Mouse (Mus musculus) C2C12 (cell line): ENCODE results near the gene Kcnma1. TPM values are rescaled to one million over a fixed set of nuclear protein-coding genes. Genes with fewer than 3 reads are reported as not detected.

ENCODE experiments used
- H3K27me3 ChIP-seq: one replicate; pipeline ENCODE4 v1.6.1; 2011; ENCODE audit not compliant: control insufficient read depth, insufficient read depth, insufficient read length
- H3K36me3 ChIP-seq: one replicate; pipeline ENCODE4 v1.6.1; 2011; ENCODE audit not compliant: control insufficient read depth, insufficient read depth
- H3K4me3 ChIP-seq: one replicate; pipeline ENCODE4 v1.5.1; 2011; ENCODE audit warnings: mild to moderate bottlenecking, control low read depth; ENCODE audit not compliant: poor library complexity, insufficient read depth, severe bottlenecking
- H3K79me2 ChIP-seq: one replicate; pipeline ENCODE4 v1.6.1; 2011; ENCODE audit not compliant: control insufficient read depth, insufficient read depth
- H3K79me3 ChIP-seq: one replicate; pipeline ENCODE4 v1.6.1; 2011; ENCODE audit warnings: low read depth, control low read depth
- H3ac ChIP-seq: one replicate; pipeline ENCODE3; 2011; ENCODE audit warnings: low read depth; ENCODE audit not compliant: control insufficient read depth, insufficient read length
- CEBPB ChIP-seq: IDR thresholded peaks from one replicate; pipeline ENCODE4 v1.6.1; 2011; ENCODE audit warnings: low read depth, mild to moderate bottlenecking, control low read depth, moderate library complexity
- CTCF ChIP-seq: IDR thresholded peaks from one replicate; pipeline ENCODE4 v1.5.1; 2011; ENCODE audit not compliant: control insufficient read depth, insufficient read depth, insufficient read length
- FOSL1 ChIP-seq: IDR thresholded peaks from one replicate; pipeline ENCODE4 v1.8.0; 2011; ENCODE audit warnings: mild to moderate bottlenecking, low read length; ENCODE audit not compliant: poor library complexity, insufficient read depth, severe bottlenecking
- MAX ChIP-seq: IDR thresholded peaks from one replicate; pipeline ENCODE4 v1.6.1; 2011; ENCODE audit warnings: mild to moderate bottlenecking, control low read depth
- MYOD1 ChIP-seq: IDR thresholded peaks from one replicate; pipeline ENCODE4 v1.6.1; 2011; ENCODE audit warnings: low read depth; ENCODE audit not compliant: control insufficient read depth, insufficient read length
- MYOG ChIP-seq: IDR thresholded peaks from one replicate; pipeline ENCODE4 v1.6.1; 2011; ENCODE audit not compliant: control insufficient read depth, insufficient read length; ENCODE audit errors: extremely low read depth
- USF1 ChIP-seq: IDR thresholded peaks from one replicate; pipeline ENCODE4 v1.6.1; 2011; ENCODE audit warnings: low read depth, mild to moderate bottlenecking, control low read depth, moderate library complexity
- polyA plus RNA-seq: library from polyadenylated mRNA; unstranded; fragments of >200 nt; fragmentation: generic; extraction: Trizol; gene quantifications from one replicate; pipeline ENCODE4 v1.2.1, GENCODE M21; 2012; ENCODE audit warnings: missing spikeins

Gene Kcnma1
- polyA plus RNA-seq, 1 experiment: not detected

- Histone ChIP-seq H3ac (no peak overlapping the region), H3K27me3 (peaks cover 7% of the 10 kb centered on the region), H3K79me2 (no peaks in the 10 kb centered on the region), H3K36me3 (no peaks in the 10 kb centered on the region), H3K4me3 (no peak overlapping the region), H3K79me3 (no peaks in the 10 kb centered on the region)
- TF ChIP-seq CEBPB (no peak), CTCF (no peak), USF1 (no peak), MYOD1 (no peak), MYOG (no peak), MAX (no peak), FOSL1 (no peak)
Observed at GRCm38 (mm10) chr14:23542131-23542530, 472.2 kb downstream of the Kcnma1 start.

- H3K4me3 ChIP-seq: no peak overlapping the region
- no peaks in the 10 kb centered on the region for H3K36me3 ChIP-seq
- H3K27me3 ChIP-seq: peaks cover 7% of the 10 kb centered on the region
- no peak overlapping the region for H3ac ChIP-seq
- TF ChIP-seq CEBPB: no peak
- no peak for TF ChIP-seq CTCF
- no peak for TF ChIP-seq MYOG
- no peak for TF ChIP-seq USF1
- TF ChIP-seq MAX: no peak
- TF ChIP-seq MYOD1: no peak
- TF ChIP-seq FOSL1: no peak
- no peaks in the 10 kb centered on the region for H3K79me2 ChIP-seq
- H3K79me3 ChIP-seq: no peaks in the 10 kb centered on the region
Observed at GRCm38 (mm10) chr14:23539621-23540020, 474.7 kb downstream of the Kcnma1 start.

GRCm38 (mm10) chr14:23533346-23533745 is 480.9 kb downstream of the Kcnma1 start:
- no peaks in the 10 kb centered on the region for H3K27me3 ChIP-seq
- H3K79me3 ChIP-seq: no peaks in the 10 kb centered on the region
- no peak overlapping the region for H3ac ChIP-seq
- no peaks in the 10 kb centered on the region for H3K36me3 ChIP-seq
- no peaks in the 10 kb centered on the region for H3K79me2 ChIP-seq
- no peak for TF ChIP-seq CEBPB
- TF ChIP-seq MYOD1: no peak
- no peak for TF ChIP-seq MAX
- TF ChIP-seq USF1: no peak
- TF ChIP-seq CTCF: no peak
- TF ChIP-seq MYOG: no peak
- TF ChIP-seq FOSL1: no peak
- no peak overlapping the region for H3K4me3 ChIP-seq

GRCm38 (mm10) chr14:23531735-23532525 is 482.4 kb downstream of the Kcnma1 start:
- H3K79me3 ChIP-seq: no peaks in the 10 kb centered on the region
- no peak overlapping the region for H3K4me3 ChIP-seq
- no peak overlapping the region for H3ac ChIP-seq
- TF ChIP-seq MYOG: no peak
- no peak for TF ChIP-seq FOSL1
- no peak for TF ChIP-seq CEBPB
- TF ChIP-seq MAX: no peak
- no peak for TF ChIP-seq CTCF
- TF ChIP-seq MYOD1: no peak
- TF ChIP-seq USF1: no peak
- no peaks in the 10 kb centered on the region for H3K36me3 ChIP-seq
- no peaks in the 10 kb centered on the region for H3K79me2 ChIP-seq
- peaks cover 2% of the 10 kb centered on the region for H3K27me3 ChIP-seq

GRCm38 (mm10) chr14:23529720-23530119 is 484.6 kb downstream of the Kcnma1 start:
- H3K79me2 ChIP-seq: no peaks in the 10 kb centered on the region
- TF ChIP-seq CEBPB (no peak), FOSL1 (no peak), USF1 (no peak), MYOD1 (no peak), MYOG (no peak), CTCF (no peak), MAX (no peak)
- no peak overlapping the region for H3ac ChIP-seq
- H3K4me3 ChIP-seq: no peak overlapping the region
- H3K79me3 ChIP-seq: no peaks in the 10 kb centered on the region
- no peaks in the 10 kb centered on the region for H3K36me3 ChIP-seq
- peaks cover 7% of the 10 kb centered on the region for H3K27me3 ChIP-seq

- Histone ChIP-seq H3K27me3 (peaks cover 7% of the 10 kb centered on the region), H3K4me3 (no peak overlapping the region), H3K79me2 (no peaks in the 10 kb centered on the region), H3K79me3 (no peaks in the 10 kb centered on the region), H3K36me3 (no peaks in the 10 kb centered on the region), H3ac (no peak overlapping the region)
- no peak for TF ChIP-seq CTCF
- TF ChIP-seq MAX: no peak
- no peak for TF ChIP-seq MYOG
- TF ChIP-seq USF1: no peak
Observed at GRCm38 (mm10) chr14:23529229-23529628, 485.1 kb downstream of the Kcnma1 start.
